Mouse (Mus musculus) thymus, adult 2 months (tissue): ENCODE data around the gene Gpat3.

ENCODE experiments used
- CTCF ChIP-seq: fragments of 200-500 bp; IDR thresholded peaks from 2 replicates; pipeline ENCODE4 v1.5.1; 2012; ENCODE audit warnings: mild to moderate bottlenecking, control low read depth, low read length, moderate library complexity, borderline replicate concordance; ENCODE audit not compliant: control insufficient read depth, poor library complexity, insufficient read depth; ENCODE audit errors: extremely low read depth
- POLR2A ChIP-seq: fragments of 200-500 bp; IDR thresholded peaks from 2 replicates; pipeline ENCODE4 v1.6.1; 2012; ENCODE audit warnings: mild to moderate bottlenecking, low read length, control low read depth, moderate library complexity; ENCODE audit not compliant: control insufficient read depth, poor library complexity, insufficient read depth; ENCODE audit errors: extremely low read depth

DNA sequence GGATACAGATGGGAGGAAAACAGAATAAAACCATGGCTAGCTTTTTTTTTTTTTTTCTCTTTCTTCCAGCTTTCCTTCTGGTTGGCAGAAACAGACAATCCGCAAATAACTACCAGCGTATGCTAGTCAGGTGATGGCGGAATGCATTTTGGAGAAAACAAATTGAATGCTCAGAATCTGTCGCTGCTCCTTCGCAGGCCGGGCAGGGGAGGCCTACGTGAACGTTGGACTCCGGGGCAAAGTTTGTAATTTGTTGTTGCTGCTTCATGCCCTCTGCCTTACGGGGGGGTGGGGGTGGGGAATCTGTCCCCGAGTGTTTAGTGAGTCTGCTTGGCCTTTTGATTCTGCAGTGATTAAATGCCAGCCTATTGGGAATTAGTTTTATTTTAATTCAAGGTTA, 98.2 kb downstream of the Gpat3 start:
- TF ChIP-seq CTCF (no peak), POLR2A (no peak)
